Mouse (Mus musculus): ENCODE results near the gene Foxd3. TPM values are rescaled to one million over a fixed set of nuclear protein-coding genes. Genes with fewer than 3 reads are reported as not detected.

The Foxd3 gene
- total RNA-seq, 2 experiments from 2014 or later, result 0.79 to 1.4 TPM

Small RNA genes within 50 kb of the gene (microRNA-seq; reads per million reads assigned to microRNA genes)
- 0 reads per million in 2 experiments for gene Gm23366

Other genes starting within 250 kb of the Foxd3 start
- 1 to 10 TPM; 7.9 to 8.0 TPM for gene Alg6, start 59.4 kb downstream of the Foxd3 start, total RNA-seq (2021)
- 1 to 10 TPM; 2.7 to 2.8 TPM for gene Efcab7, start 172.9 kb downstream of the Foxd3 start, total RNA-seq (2021)